Mouse (Mus musculus): ENCODE data around the gene Olfr972. TPM values are rescaled to one million over a fixed set of nuclear protein-coding genes. Genes with fewer than 3 reads are reported as not detected.

Olfr972 gene
- not detected in 2 replicates for total RNA-seq (2023)

DNA sequence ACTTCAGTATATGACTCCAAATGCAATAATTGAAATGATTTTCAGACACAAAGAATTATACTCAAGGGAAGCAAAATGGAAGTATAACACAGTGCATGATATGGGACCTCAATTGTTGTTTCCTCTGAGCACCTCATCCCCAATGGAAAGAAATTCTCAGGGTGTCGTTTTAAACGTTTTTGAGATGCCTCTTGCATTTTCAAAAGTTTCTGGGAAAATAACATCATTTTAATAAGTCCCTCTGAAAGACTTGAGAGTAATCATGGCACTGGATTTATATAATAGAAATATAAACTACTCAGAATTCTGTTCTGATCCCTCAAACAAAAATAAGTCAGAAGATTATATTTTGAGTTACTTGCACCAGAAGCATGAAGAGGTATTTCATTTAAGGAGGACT, at the start of gene Olfr972:
TSS of gene Olfr972 (plus strand) at position 301 of the 400 bp plus-strand sequence.

GRCm38 (mm10) chr9:39836576-39836975, 29.6 kb upstream of the Olfr972 start, which contains the start of gene Olfr971:
TSS of gene Olfr971 (plus strand) at chr9:39836876.

GRCm38 (mm10) chr9:39907036-39907435, 40.8 kb downstream of the Olfr972 start, which contains the start of gene Olfr229:
TSS of gene Olfr229 (plus strand) at chr9:39907336.

Other genes with a start within 250 kb of the Olfr972 start
- gene Olfr960, start 245.0 kb upstream of the Olfr972 start, total RNA-seq (2023) = not detected in 2 replicates
- gene Olfr961, start 221.3 kb upstream of the Olfr972 start, total RNA-seq (2023) = not detected in 2 replicates
- gene Olfr963, start 199.2 kb upstream of the Olfr972 start, total RNA-seq (2023) = not detected in 2 replicates
- not detected in 2 replicates for gene Olfr149, start 159.3 kb upstream of the Olfr972 start, total RNA-seq (2023)
- not detected in 2 replicates for gene Olfr965, start 155.1 kb upstream of the Olfr972 start, total RNA-seq (2023)
- gene Olfr150, start 135.4 kb upstream of the Olfr972 start, total RNA-seq (2023) = not detected in 2 replicates
- not detected in 2 replicates for gene Olfr967, start 120.2 kb upstream of the Olfr972 start, total RNA-seq (2023)
- gene Olfr968, start 83.2 kb upstream of the Olfr972 start, total RNA-seq (2023) = not detected in 2 replicates
- gene Olfr969, start 75.5 kb upstream of the Olfr972 start, total RNA-seq (2023) = not detected in 2 replicates
- not detected in 2 replicates for gene Olfr970, start 57.6 kb upstream of the Olfr972 start, total RNA-seq (2023)
- not detected in 2 replicates for gene Olfr971, start 29.5 kb upstream of the Olfr972 start, total RNA-seq (2023)
- not detected in 2 replicates for gene Olfr229, start 40.9 kb downstream of the Olfr972 start, total RNA-seq (2023)
- not detected in 2 replicates for gene Olfr974, start 71.1 kb downstream of the Olfr972 start, total RNA-seq (2023)
- gene Olfr975, start 85.6 kb downstream of the Olfr972 start, total RNA-seq (2023) = not detected in 2 replicates
- gene Olfr976, start 94.7 kb downstream of the Olfr972 start, total RNA-seq (2023) = not detected in 2 replicates
- not detected in 2 replicates for gene Olfr978, start 125.7 kb downstream of the Olfr972 start, total RNA-seq (2023)
- gene Olfr979, start 137.0 kb downstream of the Olfr972 start, total RNA-seq (2023) = not detected in 2 replicates
- gene Olfr980, start 143.2 kb downstream of the Olfr972 start, total RNA-seq (2023) = not detected in 2 replicates
- gene Olfr981, start 155.0 kb downstream of the Olfr972 start, total RNA-seq (2023) = not detected in 2 replicates
- not detected in 2 replicates for gene Olfr982, start 207.4 kb downstream of the Olfr972 start, total RNA-seq (2023)
- not detected in 2 replicates for gene Olfr983, start 227.2 kb downstream of the Olfr972 start, total RNA-seq (2023)
- 0.28 TPM in 1 of 2 replicates, not detected in the other for gene Olfr984, start 247.8 kb downstream of the Olfr972 start, total RNA-seq (2023)

Data from neutrophil, adult 65 days (primary cell).